Mouse (Mus musculus) limb, embryonic 15.5 days (tissue): ENCODE measurements at regions not wholly inside any gene's neighbourhood (a gene's known extent, or its start where the extent isn't known, plus 50 kb on each side); places are given as distances from the start of the nearest gene placed in this dataset.

Experiments used
- ATAC-seq: fragments of 200-750 bp; cut with Nextera tagmentation; 2 replicates; pipeline ENCODE4 v1.8.0; 2017; ENCODE audit warnings: low read depth, moderate TSS enrichment; ENCODE audit not compliant: insufficient number of reproducible peaks, low FRiP score, low TSS enrichment
- H3K27ac ChIP-seq: fragments of 300-500 bp; sonication (generic); 2 replicates; pipeline ENCODE4 v1.5.1; 2015; ENCODE audit warnings: moderate library complexity, mild to moderate bottlenecking, inconsistent platforms
- H3K27me3 ChIP-seq: fragments of 300-500 bp; sonication (generic); 2 replicates; pipeline ENCODE4 v1.6.1; 2015; ENCODE audit warnings: inconsistent platforms
- H3K36me3 ChIP-seq: fragments of 300-500 bp; sonication (generic); 2 replicates; pipeline ENCODE4 v1.6.1; 2015; ENCODE audit warnings: inconsistent platforms
- H3K4me1 ChIP-seq: fragments of 300-500 bp; sonication (generic); 2 replicates; pipeline ENCODE4 v1.6.1; 2015; ENCODE audit warnings: inconsistent platforms
- H3K4me2 ChIP-seq: fragments of 300-500 bp; sonication (generic); 2 replicates; pipeline ENCODE4 v1.6.1; 2015; ENCODE audit warnings: mild to moderate bottlenecking, inconsistent platforms
- H3K4me3 ChIP-seq: fragments of 300-500 bp; sonication (generic); 2 replicates; pipeline ENCODE4 v1.5.1; 2015; ENCODE audit warnings: mild to moderate bottlenecking, inconsistent platforms
- H3K9ac ChIP-seq: fragments of 300-500 bp; sonication (generic); 2 replicates; pipeline ENCODE4 v1.6.1; 2015; ENCODE audit warnings: inconsistent platforms
- H3K9me3 ChIP-seq: fragments of 300-500 bp; sonication (generic); 2 replicates; pipeline ENCODE4 v1.6.1; 2016; ENCODE audit warnings: inconsistent platforms
- WGBS: fragments of 180-500 bp; shearing (Covaris S2); methylation state at CpG from one replicate; pipeline ENCODE4 v1.1.7; 2015; 5-methylcytosine and 5-hydroxymethylcytosine counted together

DNA sequence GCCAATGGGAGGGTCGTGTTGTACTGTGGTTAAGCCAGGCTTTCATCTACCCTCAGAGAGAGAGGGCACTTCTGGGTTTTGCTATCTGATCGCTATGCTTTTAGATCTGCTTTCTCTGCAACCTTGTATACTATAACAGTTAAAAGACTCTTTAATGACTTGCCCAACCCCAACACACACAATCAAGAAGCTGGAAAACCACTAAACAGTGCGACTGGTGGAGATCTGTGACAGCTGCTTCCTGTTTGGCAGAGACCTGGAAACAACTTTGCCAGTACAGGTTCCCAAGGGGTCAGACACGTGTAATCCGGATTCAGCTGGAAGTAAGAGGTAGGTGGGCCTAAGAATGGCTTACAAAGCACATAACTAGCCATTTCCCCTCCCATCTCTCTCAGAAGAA lies 208.6 kb upstream of the Amigo2 start:
- H3K27ac ChIP-seq, result no peak overlapping the region
- ATAC-seq, result no peak
- no peaks in the 10 kb centered on the region for H3K36me3 ChIP-seq
- no peaks in the 10 kb centered on the region for H3K9me3 ChIP-seq
- 30% methylated on average over 5 of the region's 5 CpGs for WGBS
- no peak overlapping the region for H3K9ac ChIP-seq
- H3K4me1 ChIP-seq, result peaks cover 15% of the 10 kb centered on the region; the same call in 1 of the 2 replicates
- no peaks in the 10 kb centered on the region for H3K27me3 ChIP-seq
- H3K4me2 ChIP-seq, result no peak overlapping the region
- H3K4me3 ChIP-seq, result no peak overlapping the region

GRCm38 (mm10) chr15:97449724-97450123 lies 202.6 kb upstream of the Amigo2 start:
- Histone ChIP-seq H3K27ac (no peak overlapping the region), H3K27me3 (no peaks in the 10 kb centered on the region), H3K4me1 (no peaks in the 10 kb centered on the region), H3K9ac (no peak overlapping the region), H3K36me3 (no peaks in the 10 kb centered on the region), H3K4me3 (no peak overlapping the region), H3K4me2 (no peak overlapping the region), H3K9me3 (no peaks in the 10 kb centered on the region)
- no peak for ATAC-seq
- WGBS, result 66% methylated on average over 3 of the region's 3 CpGs

DNA sequence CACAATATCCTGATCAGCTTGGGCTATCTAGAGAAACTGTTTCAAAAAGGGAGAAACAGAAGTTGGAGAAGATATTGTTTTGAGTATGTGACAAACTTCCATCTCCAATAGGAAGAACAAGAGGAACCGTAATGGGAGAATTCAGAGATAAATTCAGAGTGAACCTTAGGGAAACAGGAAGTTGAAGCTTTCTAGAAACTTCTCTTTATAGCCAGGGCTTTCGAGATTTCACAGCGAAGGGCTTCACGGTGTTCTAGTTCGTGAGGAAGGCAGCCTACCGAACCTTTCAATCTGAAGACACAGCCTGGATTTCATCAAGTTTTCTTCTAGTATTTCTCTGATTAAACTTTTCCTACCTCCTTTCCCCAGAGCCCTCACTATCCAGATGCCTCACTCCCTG lies 201.9 kb upstream of the Amigo2 start:
- Histone ChIP-seq H3K9me3 (no peaks in the 10 kb centered on the region), H3K27me3 (no peaks in the 10 kb centered on the region), H3K9ac (no peak overlapping the region), H3K4me3 (no peak overlapping the region), H3K4me1 (no peaks in the 10 kb centered on the region), H3K36me3 (no peaks in the 10 kb centered on the region), H3K27ac (no peak overlapping the region), H3K4me2 (no peak overlapping the region)
- WGBS, result 87% methylated on average over 6 of the region's 6 CpGs
- no peak for ATAC-seq

GRCm38 (mm10) chr15:97448243-97448880 lies 201.3 kb upstream of the Amigo2 start:
- Histone ChIP-seq H3K9ac (no peak overlapping the region), H3K4me1 (no peaks in the 10 kb centered on the region), H3K36me3 (no peaks in the 10 kb centered on the region), H3K4me3 (no peak overlapping the region), H3K27ac (no peak overlapping the region), H3K9me3 (no peaks in the 10 kb centered on the region), H3K4me2 (no peak overlapping the region), H3K27me3 (no peaks in the 10 kb centered on the region)
- 59% methylated on average over 5 of the region's 5 CpGs for WGBS
- no peak for ATAC-seq

- no peaks in the 10 kb centered on the region for H3K4me1 ChIP-seq
- no peaks in the 10 kb centered on the region for H3K27me3 ChIP-seq
- no peak for ATAC-seq
- no peaks in the 10 kb centered on the region for H3K36me3 ChIP-seq
- WGBS, result 69% methylated on average over 9 of the region's 9 CpGs
- no peak overlapping the region for H3K27ac ChIP-seq
- no peak overlapping the region for H3K4me2 ChIP-seq
- no peak overlapping the region for H3K4me3 ChIP-seq
- no peaks in the 10 kb centered on the region for H3K9me3 ChIP-seq
- H3K9ac ChIP-seq, result no peak overlapping the region
Measured at GRCm38 (mm10) chr15:97446181-97446580, 199.1 kb upstream of the Amigo2 start.

DNA sequence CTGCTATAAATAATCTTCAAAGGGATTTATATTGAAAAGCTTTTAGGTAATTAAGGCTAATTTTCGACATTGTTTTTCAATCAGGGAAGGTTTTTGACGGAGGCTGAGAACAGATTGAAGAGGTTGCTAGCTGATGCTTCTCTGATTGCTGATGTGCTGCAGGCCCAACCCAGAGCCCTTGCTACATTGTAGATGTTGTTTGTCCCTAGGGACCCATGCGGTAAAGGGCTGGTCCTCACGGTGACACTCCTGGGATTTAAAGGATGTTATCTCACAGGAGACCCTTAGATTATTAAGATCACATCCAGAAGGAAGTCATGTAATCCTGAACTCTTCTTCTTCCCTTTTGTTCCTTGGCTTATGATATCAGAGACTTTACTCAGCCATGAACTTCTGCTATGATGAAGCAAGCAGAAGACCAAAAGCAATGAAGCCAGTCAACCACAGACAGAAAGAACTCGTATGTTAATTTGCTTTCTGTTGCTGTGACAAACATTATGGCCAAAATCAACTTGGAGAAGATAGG lies 191.2 kb upstream of the Amigo2 start:
- Histone ChIP-seq H3K9ac (no peak overlapping the region), H3K4me1 (no peaks in the 10 kb centered on the region), H3K4me2 (no peak overlapping the region), H3K27me3 (no peaks in the 10 kb centered on the region), H3K4me3 (no peak overlapping the region), H3K9me3 (no peaks in the 10 kb centered on the region), H3K36me3 (no peaks in the 10 kb centered on the region), H3K27ac (no peak overlapping the region)
- WGBS, result 83% methylated on average over 5 of the region's 5 CpGs
- no peak for ATAC-seq
